Mouse (Mus musculus): ENCODE measurements around the gene Ppia. TPM values are rescaled to one million over a fixed set of nuclear protein-coding genes. Genes with fewer than 3 reads are reported as not detected.
"Not testable (repeated sequence)": the region's sequence is repeated elsewhere in the genome, so short reads cannot be mapped to it uniquely, and the experiment has no call there.

Gene Ppia
- polyA plus RNA-seq, 1 experiment from 2014 or later: 5,955 TPM

- DNase-seq (ENCODE audit: low spot score) (no peak), ATAC-seq (ENCODE audit: insufficient number of reproducible peaks, low FRiP score, low TSS enrichment, low read depth) (no peak)
- H3K27me3 ChIP-seq (ENCODE audit: control insufficient read depth, insufficient read depth, low read length): no peaks in the 10 kb centered on the region
- peak overlapping the region; percentile 66 for H3K4me3 ChIP-seq (ENCODE audit: low read depth, low read length)
- no peaks in the 10 kb centered on the region for H3K36me3 ChIP-seq (ENCODE audit: control insufficient read depth, insufficient read depth, low read length)
- WGBS: 59% methylated on average over 4 of the region's 4 CpGs
- peak overlapping the region; percentile 69 for H3K4me2 ChIP-seq (ENCODE audit: low read depth, severe bottlenecking)
- no peaks in the 10 kb centered on the region for H3K4me1 ChIP-seq (ENCODE audit: control insufficient read depth, insufficient read depth, low read length)
- no peaks in the 10 kb centered on the region for H3K9me3 ChIP-seq (ENCODE audit: control insufficient read depth, low read length)
- H3K9ac ChIP-seq (ENCODE audit: low read length): peak overlapping the region; percentile 77; the same call in 1 of the 2 replicates
- no peak overlapping the region for H3K27ac ChIP-seq (replicated peaks; ENCODE audit: low read depth, low read length)
Observed at GRCm38 (mm10) chr11:6443102-6443501, 27.9 kb downstream of the Ppia start.

DNA sequence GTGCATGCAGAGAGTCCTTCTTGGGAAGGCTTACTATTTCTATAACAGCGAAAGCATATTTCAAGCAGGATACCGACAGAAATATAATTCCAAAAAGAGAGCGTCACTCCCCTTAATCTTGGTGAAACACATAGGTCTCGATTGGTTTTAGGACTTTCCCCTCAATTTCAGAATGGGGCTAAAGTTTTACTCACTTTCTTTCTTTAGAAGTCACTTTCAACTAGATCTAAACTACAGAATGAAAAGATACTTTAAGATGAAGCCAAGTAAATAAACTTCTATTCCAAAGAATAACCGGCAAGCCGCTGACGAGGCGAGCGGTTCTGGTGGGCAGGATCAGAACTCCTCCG, 28.5 kb downstream of the Ppia start:
- Histone ChIP-seq H3K4me1 (ENCODE audit: control insufficient read depth, insufficient read depth, low read length) (no peaks in the 10 kb centered on the region), H3K9ac (ENCODE audit: low read length) (peak overlapping the region; percentile 77), H3K9me3 (ENCODE audit: control insufficient read depth, low read length) (no peaks in the 10 kb centered on the region), H3K27ac (replicated peaks; ENCODE audit: low read depth, low read length) (peak overlapping the region; percentile 85; the same call in 1 of the 2 replicates), H3K27me3 (ENCODE audit: control insufficient read depth, insufficient read depth, low read length) (no peaks in the 10 kb centered on the region), H3K36me3 (ENCODE audit: control insufficient read depth, insufficient read depth, low read length) (no peaks in the 10 kb centered on the region), H3K4me3 (ENCODE audit: low read depth, low read length) (peak overlapping the region; percentile 66), H3K4me2 (ENCODE audit: low read depth, severe bottlenecking) (peak overlapping the region; percentile 69)
- 0% methylated on average over 10 of the region's 10 CpGs for WGBS
- DNase-seq (ENCODE audit: low spot score) (no peak), ATAC-seq (ENCODE audit: insufficient number of reproducible peaks, low FRiP score, low TSS enrichment, low read depth) (no peak)

- H3K4me2 ChIP-seq (ENCODE audit: low read depth, severe bottlenecking): peak within 1 kb of the TSS; percentile 69
- WGBS: under 1% methylated on average over 58 of the region's 80 CpGs
- peak within 1 kb of the TSS; percentile 85 for H3K27ac ChIP-seq (replicated peaks; ENCODE audit: low read depth, low read length)
Observed at GRCm38 (mm10) chr11:6444077-6444853, 29.0 kb downstream of the Ppia start, which contains the start of gene H2afv. Gene H2afv, minus strand, starts transcription at chr11:6444443.

GRCm38 (mm10) chr11:6445441-6445840, 30.2 kb downstream of the Ppia start:
- no peaks in the 10 kb centered on the region for H3K9me3 ChIP-seq (ENCODE audit: control insufficient read depth, low read length)
- no peaks in the 10 kb centered on the region for H3K36me3 ChIP-seq (ENCODE audit: control insufficient read depth, insufficient read depth, low read length)
- H3K4me2 ChIP-seq (ENCODE audit: low read depth, severe bottlenecking): no peak overlapping the region
- ATAC-seq (ENCODE audit: insufficient number of reproducible peaks, low FRiP score, low TSS enrichment, low read depth) (no peak), DNase-seq (ENCODE audit: low spot score) (no peak)
- H3K27me3 ChIP-seq (ENCODE audit: control insufficient read depth, insufficient read depth, low read length): no peaks in the 10 kb centered on the region
- no peaks in the 10 kb centered on the region for H3K4me1 ChIP-seq (ENCODE audit: control insufficient read depth, insufficient read depth, low read length)
- H3K4me3 ChIP-seq (ENCODE audit: low read depth, low read length): no peak overlapping the region
- H3K27ac ChIP-seq (replicated peaks; ENCODE audit: low read depth, low read length): no peak overlapping the region
- no peak overlapping the region for H3K9ac ChIP-seq (ENCODE audit: low read length)
- WGBS: 81% methylated on average over 4 of the region's 4 CpGs

More at GRCm38 (mm10) chr11:6444077-6444853, 29.0 kb downstream of the Ppia start, which contains the start of gene H2afv:
- H3K9me3 ChIP-seq (ENCODE audit: control insufficient read depth, low read length): no peaks in the 10 kb centered on the region
- H3K9ac ChIP-seq (ENCODE audit: low read length): peak within 1 kb of the TSS; percentile 77
- no peaks in the 10 kb centered on the region for H3K36me3 ChIP-seq (ENCODE audit: control insufficient read depth, insufficient read depth, low read length)
- ATAC-seq (ENCODE audit: insufficient number of reproducible peaks, low FRiP score, low TSS enrichment, low read depth) (peak; percentile 100), DNase-seq (ENCODE audit: low spot score) (peak; percentile 99)
- peak within 1 kb of the TSS; percentile 66 for H3K4me3 ChIP-seq (ENCODE audit: low read depth, low read length)
- no peaks in the 10 kb centered on the region for H3K4me1 ChIP-seq (ENCODE audit: control insufficient read depth, insufficient read depth, low read length)
- no peaks in the 10 kb centered on the region for H3K27me3 ChIP-seq (ENCODE audit: control insufficient read depth, insufficient read depth, low read length)

DNA sequence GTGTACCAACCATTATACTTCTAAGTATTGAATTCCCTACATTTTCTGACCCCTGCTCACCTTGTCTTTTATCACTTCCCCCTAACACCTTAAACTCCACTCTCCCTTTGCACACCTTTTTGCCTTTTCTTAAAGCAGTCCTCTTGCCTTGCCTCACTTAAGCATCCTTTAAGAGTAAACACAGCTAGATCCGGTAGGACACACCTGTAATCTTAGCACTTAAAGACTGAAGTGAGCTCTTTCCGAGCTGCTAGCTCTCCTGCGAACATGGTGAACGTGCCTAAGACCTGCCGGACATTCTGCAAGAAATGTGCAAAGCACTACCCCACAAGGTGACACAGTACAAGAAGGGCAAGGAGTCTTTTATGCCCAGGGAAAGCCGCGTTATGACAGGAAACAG, 30.7 kb downstream of the Ppia start:
- 90% methylated on average over 7 of the region's 7 CpGs for WGBS
- Histone ChIP-seq H3K4me1 (ENCODE audit: control insufficient read depth, insufficient read depth, low read length) (no peaks in the 10 kb centered on the region), H3K9me3 (ENCODE audit: control insufficient read depth, low read length) (no peaks in the 10 kb centered on the region), H3K4me2 (ENCODE audit: low read depth, severe bottlenecking) (no peak overlapping the region), H3K36me3 (ENCODE audit: control insufficient read depth, insufficient read depth, low read length) (no peaks in the 10 kb centered on the region), H3K27ac (replicated peaks; ENCODE audit: low read depth, low read length) (no peak overlapping the region), H3K9ac (ENCODE audit: low read length) (no peak overlapping the region), H3K4me3 (ENCODE audit: low read depth, low read length) (no peak overlapping the region), H3K27me3 (ENCODE audit: control insufficient read depth, insufficient read depth, low read length) (no peaks in the 10 kb centered on the region)
- ATAC-seq (ENCODE audit: insufficient number of reproducible peaks, low FRiP score, low TSS enrichment, low read depth) (no peak), DNase-seq (ENCODE audit: low spot score) (no peak)

- 96% methylated on average over 4 of the region's 4 CpGs for WGBS
- H3K4me1 ChIP-seq (ENCODE audit: control insufficient read depth, insufficient read depth, low read length): no peaks in the 10 kb centered on the region
- H3K36me3 ChIP-seq (ENCODE audit: control insufficient read depth, insufficient read depth, low read length): no peaks in the 10 kb centered on the region
- H3K4me2 ChIP-seq (ENCODE audit: low read depth, severe bottlenecking): no peak overlapping the region
- no peaks in the 10 kb centered on the region for H3K9me3 ChIP-seq (ENCODE audit: control insufficient read depth, low read length)
- no peak overlapping the region for H3K4me3 ChIP-seq (ENCODE audit: low read depth, low read length)
- no peak for ATAC-seq (ENCODE audit: insufficient number of reproducible peaks, low FRiP score, low TSS enrichment, low read depth)
- no peaks in the 10 kb centered on the region for H3K27me3 ChIP-seq (ENCODE audit: control insufficient read depth, insufficient read depth, low read length)
- H3K9ac ChIP-seq (ENCODE audit: low read length): no peak overlapping the region
- no peak overlapping the region for H3K27ac ChIP-seq (replicated peaks; ENCODE audit: low read depth, low read length)
- DNase-seq (ENCODE audit: low spot score): no peak
Observed at GRCm38 (mm10) chr11:6447493-6447892, 32.2 kb downstream of the Ppia start.

DNA sequence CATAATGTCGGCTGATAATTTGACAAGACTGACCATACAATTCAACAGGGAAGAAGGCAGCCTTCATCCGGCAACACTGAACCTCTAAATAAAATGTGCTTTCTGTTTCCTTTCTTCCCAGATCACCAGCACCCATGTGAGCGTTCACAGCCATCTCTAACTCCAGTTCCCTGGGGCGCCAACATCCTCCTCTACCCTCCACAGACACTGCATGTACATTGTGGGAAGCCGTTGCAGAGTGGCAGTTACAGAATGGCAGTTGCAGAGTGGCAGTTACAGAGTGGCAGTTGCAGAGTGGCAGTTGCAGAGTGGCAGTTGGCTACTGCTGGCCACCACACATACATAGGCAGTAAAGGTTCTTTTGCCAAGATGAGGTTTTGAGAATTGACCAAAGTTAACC, 32.9 kb downstream of the Ppia start:
- not testable (repeated sequence) for H3K9ac ChIP-seq (ENCODE audit: low read length); H3K27me3 ChIP-seq (ENCODE audit: control insufficient read depth, insufficient read depth, low read length); H3K4me2 ChIP-seq (ENCODE audit: low read depth, severe bottlenecking); ATAC-seq (ENCODE audit: insufficient number of reproducible peaks, low FRiP score, low TSS enrichment, low read depth); H3K27ac ChIP-seq (replicated peaks; ENCODE audit: low read depth, low read length); H3K9me3 ChIP-seq (ENCODE audit: control insufficient read depth, low read length); H3K36me3 ChIP-seq (ENCODE audit: control insufficient read depth, insufficient read depth, low read length); DNase-seq (ENCODE audit: low spot score); H3K4me3 ChIP-seq (ENCODE audit: low read depth, low read length); H3K4me1 ChIP-seq (ENCODE audit: control insufficient read depth, insufficient read depth, low read length)
- WGBS: 95% methylated on average over 5 of the region's 5 CpGs

DNA sequence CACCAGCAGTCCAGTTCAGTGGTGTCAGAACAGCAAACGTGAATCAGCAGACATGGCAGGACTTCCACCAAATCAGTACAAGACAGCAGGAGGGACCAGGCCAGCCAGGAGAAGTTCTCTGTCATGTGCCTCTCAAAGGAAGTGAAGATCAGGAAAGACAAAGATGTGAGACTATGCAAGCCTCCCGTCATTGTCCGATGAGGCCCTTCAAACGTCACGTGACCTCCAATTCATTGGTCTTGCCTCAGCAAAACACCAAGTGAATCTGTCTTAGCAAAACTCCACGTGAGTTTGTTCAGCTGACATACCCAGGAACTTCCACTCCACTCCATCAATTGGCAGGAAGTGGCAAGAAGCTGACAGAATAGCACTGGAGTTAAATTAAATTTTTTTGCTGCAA, 40.8 kb downstream of the Ppia start:
- Histone ChIP-seq H3K4me1 (ENCODE audit: control insufficient read depth, insufficient read depth, low read length) (no peaks in the 10 kb centered on the region), H3K9ac (ENCODE audit: low read length) (no peak overlapping the region), H3K4me3 (ENCODE audit: low read depth, low read length) (no peak overlapping the region), H3K4me2 (ENCODE audit: low read depth, severe bottlenecking) (no peak overlapping the region), H3K9me3 (ENCODE audit: control insufficient read depth, low read length) (no peaks in the 10 kb centered on the region), H3K27ac (replicated peaks; ENCODE audit: low read depth, low read length) (no peak overlapping the region), H3K36me3 (ENCODE audit: control insufficient read depth, insufficient read depth, low read length) (no peaks in the 10 kb centered on the region), H3K27me3 (ENCODE audit: control insufficient read depth, insufficient read depth, low read length) (no peaks in the 10 kb centered on the region)
- 89% methylated on average over 6 of the region's 6 CpGs for whole genome bisulfite sequencing
- no peak for DNase-seq (ENCODE audit: low spot score)
- no peak for ATAC-seq (ENCODE audit: insufficient number of reproducible peaks, low FRiP score, low TSS enrichment, low read depth)
